Mouse (Mus musculus) CD4-positive, CD25-positive, alpha-beta regulatory T cell (primary cell): ENCODE data around the gene Aspm. TPM values are rescaled to one million over a fixed set of nuclear protein-coding genes. Genes with fewer than 3 reads are reported as not detected.

Experiments
- polyA plus RNA-seq: library from polyadenylated mRNA; unstranded; fragments of 100-300 nt; shearing (Covaris generic); gene quantifications from one replicate; pipeline ENCODE4 v1.2.1, GENCODE M21; 2017

Aspm gene
- polyA plus RNA-seq = 1.0 TPM

DNA sequence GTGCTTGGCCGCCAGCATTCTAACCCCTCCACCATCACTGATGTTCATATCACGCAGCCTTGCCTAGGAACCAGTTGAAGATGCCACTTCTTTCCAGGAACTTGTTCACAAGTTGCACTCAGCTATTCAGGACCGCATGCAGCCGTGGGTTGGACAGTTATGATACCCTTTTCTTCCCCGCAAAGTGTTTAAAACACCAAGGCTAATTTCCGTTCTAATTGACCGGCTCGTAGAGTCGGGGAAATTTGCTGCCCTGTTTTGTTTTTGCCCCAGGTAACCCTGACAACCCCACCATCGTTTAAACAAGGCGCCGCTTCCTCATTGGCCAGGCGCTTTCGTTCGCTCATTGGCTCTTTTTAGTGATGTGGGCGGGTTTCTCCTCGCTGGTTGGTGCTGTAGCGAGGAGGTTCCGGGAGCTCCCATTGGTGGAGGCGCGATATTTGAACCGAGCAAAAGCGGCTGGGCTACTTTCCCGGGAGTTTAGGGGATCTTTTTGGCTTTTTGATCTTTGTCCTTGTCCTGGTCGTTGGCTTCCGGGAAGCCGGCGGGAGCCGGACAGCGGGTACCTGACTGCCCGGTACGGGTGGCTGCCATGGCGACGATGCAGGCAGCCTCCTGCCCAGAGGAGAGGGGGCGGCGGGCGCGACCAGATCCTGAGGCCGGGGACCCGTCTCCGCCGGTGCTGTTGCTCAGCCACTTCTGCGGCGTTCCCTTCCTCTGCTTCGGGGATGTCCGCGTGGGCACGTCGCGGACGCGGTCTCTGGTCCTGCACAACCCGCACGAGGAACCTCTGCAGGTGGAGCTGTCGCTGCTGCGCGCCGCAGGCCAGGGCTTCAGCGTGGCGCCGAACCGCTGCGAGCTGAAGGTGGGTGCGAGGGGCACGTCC is at the start of gene Aspm:
Aspm (plus strand) TSS at position 433 of the 886 bp plus-strand sequence.

DNA sequence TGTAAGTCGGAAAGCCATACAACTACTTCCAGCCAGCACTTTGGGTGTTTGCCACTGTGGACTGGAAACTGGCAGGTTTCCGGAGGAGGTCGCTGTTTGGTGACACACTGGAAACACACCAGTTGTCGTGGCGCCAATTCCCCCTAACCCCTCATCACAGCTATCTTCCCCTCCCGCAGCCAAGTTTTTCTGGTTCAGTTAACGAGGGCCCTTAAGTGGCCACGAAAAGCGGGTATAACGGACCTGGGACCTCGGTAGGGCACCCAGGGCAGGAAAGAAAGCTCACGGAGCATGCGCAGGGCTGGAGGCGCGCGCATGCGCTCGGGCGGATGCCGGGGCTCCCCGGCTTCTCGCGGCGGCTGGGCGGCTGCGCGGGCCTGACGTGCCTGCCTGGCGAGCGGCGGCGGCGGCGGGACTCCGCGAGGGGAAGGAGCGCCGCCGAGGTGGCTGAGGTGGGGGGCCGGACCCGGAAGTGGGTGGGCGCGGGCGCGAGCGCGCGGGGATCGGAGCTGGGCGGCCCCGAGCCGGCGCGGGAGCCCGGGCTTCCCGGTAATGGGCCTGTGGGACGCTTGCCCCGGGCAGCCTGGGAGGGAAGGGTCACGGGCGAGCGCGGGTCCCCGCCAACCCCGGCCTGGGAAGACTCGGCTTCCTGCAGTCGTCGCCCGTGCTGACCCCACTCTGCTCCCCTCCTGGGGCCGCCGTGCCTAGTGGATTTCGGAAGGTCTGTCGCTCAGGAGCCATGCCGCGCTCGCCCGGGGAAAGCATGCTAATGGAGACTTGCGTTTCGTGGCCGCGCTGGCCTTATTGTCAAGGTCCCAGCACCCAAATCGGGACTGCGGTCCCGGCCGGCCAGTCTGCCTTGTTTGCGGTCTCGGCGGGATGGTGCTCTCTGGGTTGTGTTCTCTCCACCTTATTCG is 32.4 kb upstream of the Aspm start, which contains the start of gene Zbtb41:
Zbtb41 (plus strand) TSS at position 414 of the 917 bp plus-strand sequence.

DNA sequence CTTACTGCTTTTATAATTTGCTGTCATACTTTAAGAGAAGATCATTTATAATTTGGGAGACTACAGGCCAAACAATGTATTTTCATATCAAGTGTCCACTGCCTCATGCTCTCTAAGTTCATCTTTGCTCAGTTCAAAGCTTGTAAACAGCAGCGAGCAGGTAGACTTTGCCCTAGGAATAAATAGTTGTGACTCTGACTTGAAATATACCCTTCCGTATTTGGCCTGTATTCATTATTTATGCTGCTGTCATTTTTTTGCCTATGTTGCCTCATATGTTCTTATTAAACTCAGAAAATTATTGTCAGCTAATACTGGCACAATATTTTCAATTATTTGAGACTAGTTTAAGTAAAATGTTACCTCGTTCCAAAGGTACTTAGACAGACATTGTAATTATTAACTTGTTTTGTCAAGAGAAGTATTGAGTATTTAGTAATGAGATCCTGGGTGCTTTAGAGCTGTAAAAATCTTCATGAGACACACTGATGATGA is 46.7 kb downstream of the Aspm start, which contains the start of gene F13b:
F13b (plus strand) TSS at position 445 of the 495 bp plus-strand sequence.

Other genes starting within 250 kb of the Aspm start
- 0.05 TPM for gene Crb1, start 77.7 kb upstream of the Aspm start, polyA plus RNA-seq
- 10.7 TPM for gene Zbtb41, start 32.5 kb upstream of the Aspm start, polyA plus RNA-seq
- gene F13b, start 46.9 kb downstream of the Aspm start, polyA plus RNA-seq = not detected
- gene Cfhr1, start 105.5 kb downstream of the Aspm start, polyA plus RNA-seq = not detected